Mouse (Mus musculus): ENCODE measurements around the gene Slc35g3. TPM values are rescaled to one million over a fixed set of nuclear protein-coding genes. Genes with fewer than 3 reads are reported as not detected.
"Not testable (repeated sequence)": the region's sequence is repeated elsewhere in the genome, so short reads cannot be mapped to it uniquely, and the experiment has no call there.

Slc35g3 gene
- polyA plus RNA-seq, 1 experiment from 2014 or later = 0.12 TPM

GRCm38 (mm10) chr11:69751635-69752034, 10.1 kb downstream of the Slc35g3 start:
- WGBS = 77% methylated on average over 3 of the region's 3 CpGs
- Histone ChIP-seq H3K27me3 (replicated peaks) (no peaks in the 10 kb centered on the region), H3K36me3 (peaks cover 7% of the 10 kb centered on the region), H3K9me3 (no peaks in the 10 kb centered on the region), H3K9ac (no peak overlapping the region), H3K4me3 (replicated peaks) (no peak overlapping the region), H3K4me2 (no peak overlapping the region), H3K27ac (no peak overlapping the region), H3K4me1 (peaks cover 11% of the 10 kb centered on the region)
- no peak for ATAC-seq (ENCODE audit: insufficient read depth, low FRiP score, low read depth)

GRCm38 (mm10) chr11:69731408-69731807, 30.4 kb downstream of the Slc35g3 start:
- not testable (repeated sequence) for ATAC-seq (ENCODE audit: insufficient read depth, low FRiP score, low read depth); H3K4me1 ChIP-seq; H3K27ac ChIP-seq; H3K27me3 ChIP-seq (replicated peaks); H3K4me2 ChIP-seq; H3K9me3 ChIP-seq; H3K9ac ChIP-seq; H3K4me3 ChIP-seq (replicated peaks)
- 59% methylated on average over 3 of the region's 3 CpGs for WGBS
- H3K36me3 ChIP-seq = peaks cover 25% of the 10 kb centered on the region

- 23% methylated on average over 3 of the region's 3 CpGs for WGBS
- peaks cover 2% of the 10 kb centered on the region for H3K36me3 ChIP-seq
- no peak overlapping the region for H3K4me2 ChIP-seq
- ATAC-seq (ENCODE audit: insufficient read depth, low FRiP score, low read depth) = no peak
- no peaks in the 10 kb centered on the region for H3K9me3 ChIP-seq
- H3K27ac ChIP-seq = no peak overlapping the region
- no peak overlapping the region for H3K4me3 ChIP-seq (replicated peaks)
- H3K4me1 ChIP-seq = no peaks in the 10 kb centered on the region
- H3K9ac ChIP-seq = no peak overlapping the region
- no peaks in the 10 kb centered on the region for H3K27me3 ChIP-seq (replicated peaks)
These were observed 32.7 kb downstream of the Slc35g3 start for GRCm38 (mm10) chr11:69729063-69729462.

GRCm38 (mm10) chr11:69725951-69726350, 35.8 kb downstream of the Slc35g3 start:
- Histone ChIP-seq H3K27me3 (replicated peaks) (no peaks in the 10 kb centered on the region), H3K36me3 (no peaks in the 10 kb centered on the region), H3K9ac (no peak overlapping the region), H3K27ac (no peak overlapping the region), H3K4me1 (no peaks in the 10 kb centered on the region), H3K4me2 (no peak overlapping the region), H3K4me3 (replicated peaks) (no peak overlapping the region), H3K9me3 (no peaks in the 10 kb centered on the region)
- WGBS = 35% methylated on average over 5 of the region's 5 CpGs
- ATAC-seq (ENCODE audit: insufficient read depth, low FRiP score, low read depth) = no peak

GRCm38 (mm10) chr11:69723074-69723473, 38.7 kb downstream of the Slc35g3 start:
- Histone ChIP-seq H3K9ac (no peak overlapping the region), H3K4me2 (no peak overlapping the region), H3K4me1 (peaks cover 3% of the 10 kb centered on the region; the same call in 1 of the 2 replicates), H3K27me3 (replicated peaks) (no peaks in the 10 kb centered on the region), H3K27ac (no peak overlapping the region), H3K9me3 (no peaks in the 10 kb centered on the region), H3K4me3 (replicated peaks) (no peak overlapping the region), H3K36me3 (no peaks in the 10 kb centered on the region)
- WGBS = 43% methylated on average over 2 of the region's 2 CpGs
- ATAC-seq (ENCODE audit: insufficient read depth, low FRiP score, low read depth) = no peak

GRCm38 (mm10) chr11:69720852-69721251, 40.9 kb downstream of the Slc35g3 start:
- Histone ChIP-seq H3K27me3 (replicated peaks) (no peaks in the 10 kb centered on the region), H3K4me3 (replicated peaks) (no peak overlapping the region), H3K9ac (no peak overlapping the region), H3K4me2 (no peak overlapping the region), H3K36me3 (no peaks in the 10 kb centered on the region), H3K27ac (no peak overlapping the region), H3K9me3 (no peaks in the 10 kb centered on the region), H3K4me1 (peaks cover 3% of the 10 kb centered on the region; the same call in 1 of the 2 replicates)
- ATAC-seq (ENCODE audit: insufficient read depth, low FRiP score, low read depth) = no peak
- 57% methylated on average over 6 of the region's 6 CpGs for WGBS

- Histone ChIP-seq H3K36me3 (no peaks in the 10 kb centered on the region), H3K9me3 (no peaks in the 10 kb centered on the region), H3K27ac (no peak overlapping the region), H3K4me2 (no peak overlapping the region), H3K4me1 (peaks cover 3% of the 10 kb centered on the region; the same call in 1 of the 2 replicates), H3K27me3 (replicated peaks) (no peaks in the 10 kb centered on the region), H3K4me3 (replicated peaks) (no peak overlapping the region), H3K9ac (no peak overlapping the region)
- no peak for ATAC-seq (ENCODE audit: insufficient read depth, low FRiP score, low read depth)
- whole genome bisulfite sequencing = 67% methylated on average over 6 of the region's 6 CpGs
These were observed 42.3 kb downstream of the Slc35g3 start for GRCm38 (mm10) chr11:69719423-69719822.

GRCm38 (mm10) chr11:69718661-69719060, 43.1 kb downstream of the Slc35g3 start:
- 18% methylated on average over 15 of the region's 15 CpGs for WGBS
- Histone ChIP-seq H3K27ac (no peak overlapping the region), H3K4me2 (peak overlapping the region; percentile 30; the same call in 1 of the 2 replicates), H3K9me3 (no peaks in the 10 kb centered on the region), H3K27me3 (replicated peaks) (no peaks in the 10 kb centered on the region), H3K9ac (no peak overlapping the region), H3K4me1 (peaks cover 3% of the 10 kb centered on the region; the same call in 1 of the 2 replicates), H3K36me3 (no peaks in the 10 kb centered on the region), H3K4me3 (replicated peaks) (no peak overlapping the region)
- ATAC-seq (ENCODE audit: insufficient read depth, low FRiP score, low read depth) = peak; percentile 68; the same call in 1 of the 2 replicates

- no peak overlapping the region for H3K4me3 ChIP-seq (replicated peaks)
- H3K9ac ChIP-seq = no peak overlapping the region
- no peak overlapping the region for H3K27ac ChIP-seq
- ATAC-seq (ENCODE audit: insufficient read depth, low FRiP score, low read depth) = no peak
- H3K36me3 ChIP-seq = no peaks in the 10 kb centered on the region
- no peak overlapping the region for H3K4me2 ChIP-seq
- H3K4me1 ChIP-seq = peaks cover 3% of the 10 kb centered on the region; the same call in 1 of the 2 replicates
- H3K27me3 ChIP-seq (replicated peaks) = no peaks in the 10 kb centered on the region
- WGBS = 75% methylated on average over 4 of the region's 4 CpGs
- no peaks in the 10 kb centered on the region for H3K9me3 ChIP-seq
These were observed 44.8 kb downstream of the Slc35g3 start for GRCm38 (mm10) chr11:69716953-69717352.

- peak; percentile 59; the same call in 1 of the 2 replicates for ATAC-seq (ENCODE audit: insufficient read depth, low FRiP score, low read depth)
- Histone ChIP-seq H3K4me1 (peaks cover 3% of the 10 kb centered on the region; the same call in 1 of the 2 replicates), H3K36me3 (no peaks in the 10 kb centered on the region), H3K4me3 (replicated peaks) (no peak overlapping the region), H3K4me2 (no peak overlapping the region), H3K27ac (0 out of 2 replicates have a peak overlapping the region, but pooled peaks have one; percentile 16), H3K27me3 (replicated peaks) (no peaks in the 10 kb centered on the region), H3K9me3 (no peaks in the 10 kb centered on the region), H3K9ac (no peak overlapping the region)
- 12% methylated on average over 5 of the region's 5 CpGs for WGBS
These were observed 45.8 kb downstream of the Slc35g3 start for GRCm38 (mm10) chr11:69715929-69716328.

GRCm38 (mm10) chr11:69715482-69715881, 46.3 kb downstream of the Slc35g3 start:
- WGBS = 55% methylated on average over 9 of the region's 9 CpGs
- H3K36me3 ChIP-seq = no peaks in the 10 kb centered on the region
- H3K27me3 ChIP-seq (replicated peaks) = no peaks in the 10 kb centered on the region
- peaks cover 3% of the 10 kb centered on the region; the same call in 1 of the 2 replicates for H3K4me1 ChIP-seq
- no peak for ATAC-seq (ENCODE audit: insufficient read depth, low FRiP score, low read depth)
- 0 out of 2 replicates have a peak overlapping the region, but pooled peaks have one; percentile 16 for H3K27ac ChIP-seq
- H3K9ac ChIP-seq = no peak overlapping the region
- H3K4me2 ChIP-seq = no peak overlapping the region
- H3K9me3 ChIP-seq = no peaks in the 10 kb centered on the region
- no peak overlapping the region for H3K4me3 ChIP-seq (replicated peaks)

- Histone ChIP-seq H3K36me3 (no peaks in the 10 kb centered on the region), H3K27ac (no peak overlapping the region), H3K9me3 (no peaks in the 10 kb centered on the region), H3K4me3 (replicated peaks) (no peak overlapping the region), H3K4me2 (no peak overlapping the region), H3K27me3 (replicated peaks) (no peaks in the 10 kb centered on the region), H3K9ac (no peak overlapping the region), H3K4me1 (peaks cover 3% of the 10 kb centered on the region; the same call in 1 of the 2 replicates)
- WGBS = 77% methylated on average over 18 of the region's 18 CpGs
- no peak for ATAC-seq (ENCODE audit: insufficient read depth, low FRiP score, low read depth)
These were observed 47.0 kb downstream of the Slc35g3 start for GRCm38 (mm10) chr11:69714636-69715329.
